ENCODE assay signal across 10 mouse cellular contexts in the genomic region with DNA sequence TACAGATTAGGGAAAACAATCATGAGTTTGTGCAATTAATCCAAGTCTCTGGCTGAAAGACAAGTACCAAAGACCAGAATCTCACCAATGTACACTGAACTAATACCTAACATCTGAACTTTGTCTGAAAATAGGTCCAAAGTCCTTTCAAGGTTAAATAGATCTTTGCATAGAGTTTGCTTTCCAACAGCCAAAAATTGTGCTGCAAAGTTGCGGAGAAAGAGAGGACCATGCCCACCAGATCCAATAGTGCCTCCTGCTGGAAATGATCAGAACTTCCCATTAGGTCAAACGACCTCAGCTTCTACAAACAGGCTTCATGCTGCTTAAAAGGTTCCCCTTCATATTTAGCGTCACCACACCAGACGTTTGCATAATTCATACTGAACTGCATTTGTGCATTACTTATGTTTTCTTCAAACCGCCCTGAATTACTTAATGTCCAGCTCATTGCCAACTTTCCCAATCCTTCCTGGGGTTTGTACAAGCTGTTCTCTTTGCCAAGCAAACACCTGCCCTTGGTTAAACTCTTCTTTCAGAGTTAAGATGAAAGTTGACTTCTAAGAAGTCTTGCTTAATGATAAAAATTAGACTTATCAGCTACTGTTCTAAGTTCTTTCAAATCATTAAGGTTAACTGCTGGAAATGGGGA. TPM values are rescaled to one million over a fixed set of nuclear protein-coding genes. Genes with fewer than 3 reads are reported as not detected.
DNase-seq lines count a peak whose midpoint lies in the region; ATAC-seq and TF ChIP-seq lines count a peak whose summit lies in the region.
"Had no signal": no experiment of that assay in that cellular context is flagged by ENCODE, and none has a peak within 500 bp of the region (broad histone marks: within the 10 kb centered on the region; RNA-seq: fewer than 3 reads in every experiment).

No protein-coding gene starts in this region.

- intact Hi-C loops in heart, postnatal 10 days (cut with DNase I): loop anchor here (1.0 to 10.0 kb wide), 3 partner anchors 63 to 323 kb away; no protein-coding TSS in a partner anchor

- no peaks in the 10 kb centered on the region for H3K36me3 ChIP-seq in heart, embryonic 11.5 days (ENCODE audit: control insufficient read depth, insufficient read depth, low read length)
- H3K36me3 ChIP-seq in E14TG2a.4 (ENCODE audit: insufficient read depth, low read length): no peaks in the 10 kb centered on the region
- H3K36me3 ChIP-seq in embryonic facial prominence, embryonic 13.5 days: no peaks in the 10 kb centered on the region
- H3K36me3 ChIP-seq: embryonic facial prominence, embryonic 15.5 days; lung, embryonic 15.5 days had no signal

- H3K4me3 ChIP-seq in heart, embryonic 11.5 days (ENCODE audit: low read depth, low read length): no peak overlapping the region
- no peak overlapping the region for H3K4me3 ChIP-seq in E14TG2a.4 (replicated peaks; ENCODE audit: low read length)
- no peak overlapping the region for H3K4me3 ChIP-seq in embryonic facial prominence, embryonic 13.5 days

- H3K9ac ChIP-seq in heart, embryonic 11.5 days (ENCODE audit: low read depth, low read length): no peak overlapping the region
- no peak overlapping the region for H3K9ac ChIP-seq in embryonic facial prominence, embryonic 13.5 days

- DNase-seq in heart, postnatal 10 days: peak; percentile 26 to 60
- DNase-seq in 3T3-L1 (ENCODE audit: low read depth, low spot score): peak; percentile 64
- peak; percentile 82 for DNase-seq in lung, postnatal 36 days
- DNase-seq in ovary, adult 18-20 months (ENCODE audit: low spot score): no peak
- no peak for DNase-seq in Muller cell, postnatal 12 days (ENCODE audit: inconsistent ontology term)

- H3K27me3 ChIP-seq in heart, embryonic 11.5 days (ENCODE audit: control insufficient read depth, insufficient read depth, low read length): no peaks in the 10 kb centered on the region
- H3K27me3 ChIP-seq in E14TG2a.4 (ENCODE audit: insufficient read depth, low read length): 0 out of 2 replicates have a peak, but pooled peaks cover 3% of the 10 kb centered on the region
- H3K27me3 ChIP-seq in embryonic facial prominence, embryonic 13.5 days: no peaks in the 10 kb centered on the region
- H3K27me3 ChIP-seq: embryonic facial prominence, embryonic 15.5 days; lung, embryonic 15.5 days had no signal

- peaks cover 2% of the 10 kb centered on the region for H3K4me1 ChIP-seq in heart, embryonic 11.5 days (ENCODE audit: control insufficient read depth, insufficient read depth, low read length)
- peaks cover 14% of the 10 kb centered on the region for H3K4me1 ChIP-seq in E14TG2a.4 (replicated peaks; ENCODE audit: low read depth, low read length)
- no peaks in the 10 kb centered on the region for H3K4me1 ChIP-seq in embryonic facial prominence, embryonic 13.5 days

- H3K4me2 ChIP-seq in heart, embryonic 11.5 days: no peak overlapping the region
- 0 out of 2 replicates have a peak overlapping the region, but pooled peaks have one; percentile 71 for H3K4me2 ChIP-seq in embryonic facial prominence, embryonic 13.5 days

- ATAC-seq in heart, embryonic 11.5 days (replicated peaks; ENCODE audit: insufficient number of reproducible peaks, low FRiP score, low TSS enrichment): no peak
- no peak for ATAC-seq in embryonic facial prominence, embryonic 13.5 days (ENCODE audit: insufficient number of reproducible peaks, insufficient read depth, low FRiP score, low TSS enrichment, low read depth)

- TF ChIP-seq CTCF in E14TG2a.4 (conservative IDR thresholded peaks at IDR 0.05; ENCODE audit: low read length): peak; percentile 78

- H3K9me3 ChIP-seq in heart, embryonic 11.5 days (replicated peaks; ENCODE audit: control insufficient read depth, low read length): no peaks in the 10 kb centered on the region
- H3K9me3 ChIP-seq in E14TG2a.4 (ENCODE audit: low read length): no peaks in the 10 kb centered on the region
- H3K9me3 ChIP-seq in embryonic facial prominence, embryonic 13.5 days: no peaks in the 10 kb centered on the region
- H3K9me3 ChIP-seq: embryonic facial prominence, embryonic 15.5 days; lung, embryonic 15.5 days had no signal

- H3K27ac ChIP-seq in heart, embryonic 11.5 days (ENCODE audit: low read depth, low read length): no peak overlapping the region
- no peak overlapping the region for H3K27ac ChIP-seq in embryonic facial prominence, embryonic 13.5 days

- 59% methylated on average over 5 of the region's 5 CpGs for WGBS in heart, embryonic 11.5 days (ENCODE audit: insufficient replicate concordance)
- 48% methylated on average over 5 of the region's 5 CpGs for WGBS in embryonic facial prominence, embryonic 13.5 days

RNA-seq across cellular contexts. Expression of gene Cntrl, which starts 1.2 kb away (rescaled TPM):
- 10 to 100 TPM; 11.6 to 11.8 TPM for total RNA-seq in heart, postnatal 10 days (2021)
- polyA plus RNA-seq in heart, embryonic 11.5 days (2014; fragmentation: Nextera tagmentation; extraction: Ambion mirVana): 18.9 and 23.0 TPM in 2 replicates
- polyA plus RNA-seq in embryonic facial prominence, embryonic 13.5 days (2015; fragmentation: Nextera tagmentation; extraction: Ambion mirVana): 32.1 and 32.3 TPM in 2 replicates

RNA-seq across cellular contexts. Expression of gene AI182371, which starts 6.8 kb away (rescaled TPM):
- under 1 TPM in 1 of 2 experiments, not detected in 1; 0.52 TPM for total RNA-seq in heart, postnatal 10 days (2021)
- 0.34 and 0.99 TPM in 2 replicates for polyA plus RNA-seq in heart, embryonic 11.5 days (2014; fragmentation: Nextera tagmentation; extraction: Ambion mirVana)
- polyA plus RNA-seq in embryonic facial prominence, embryonic 13.5 days (2015; fragmentation: Nextera tagmentation; extraction: Ambion mirVana): 0.30 and 0.61 TPM in 2 replicates

RNA-seq across cellular contexts. Expression of gene Hc, which starts 46.9 kb away (rescaled TPM):
- not detected for total RNA-seq in heart, postnatal 10 days (2021)
- 0.17 TPM in 1 of 2 replicates, not detected in the other for polyA plus RNA-seq in heart, embryonic 11.5 days (2014; fragmentation: Nextera tagmentation; extraction: Ambion mirVana)
- polyA plus RNA-seq in embryonic facial prominence, embryonic 13.5 days (2015; fragmentation: Nextera tagmentation; extraction: Ambion mirVana): 0.52 TPM in 1 of 2 replicates, not detected in the other
- polyA plus RNA-seq: embryonic facial prominence, embryonic 15.5 days had no signal

Comparison
In these comparisons a context has a peak if more than half of its experiments do, and no peak if none do; other contexts are left out.
1. DNase-seq: peak in heart, postnatal 10 days (2 of 2), 3T3-L1 (single experiment) and lung, postnatal 36 days (single experiment); none in ovary, adult 18-20 months (single experiment) and Muller cell, postnatal 12 days (single experiment).